Mouse (Mus musculus) CH12.LX (cell line): Measurements from ENCODE around the gene Lbhd1. TPM values are rescaled to one million over a fixed set of nuclear protein-coding genes. Genes with fewer than 3 reads are reported as not detected.

ENCODE experiments used
- DNase-seq: peaks from one replicate; pipeline ENCODE4 v3.0.0-alpha.2; 2013; ENCODE audit errors: extremely low read depth
- H3K27ac ChIP-seq: 2 replicates; pipeline ENCODE4 v1.5.1; 2012; ENCODE audit warnings: low read depth, mild to moderate bottlenecking, control low read depth, moderate library complexity; ENCODE audit not compliant: insufficient read depth
- H3K27me3 ChIP-seq: replicated peaks from 2 replicates; pipeline ENCODE3; 2012; ENCODE audit warnings: inconsistent platforms
- H3K36me3 ChIP-seq, 2 experiments: replicated peaks in 1 of 2; 2 replicates each; pipeline versions ENCODE3 to v1.6.1; 2012; ENCODE audit warnings: inconsistent platforms in 1 of 2, low read length in 1 of 2, mild to moderate bottlenecking in 1 of 2, mixed read lengths in 1 of 2, moderate library complexity in 1 of 2; ENCODE audit not compliant: control insufficient read depth in 1 of 2, insufficient read depth in 1 of 2
- H3K4me1 ChIP-seq, 2 experiments: 2 replicates each; pipeline ENCODE4 v1.6.1; 2012; ENCODE audit warnings: inconsistent platforms in 1 of 2, moderate library complexity in 1 of 2; ENCODE audit not compliant: insufficient read depth in 2 of 2, control insufficient read depth in 1 of 2
- H3K4me2 ChIP-seq: 2 replicates; pipeline ENCODE4 v1.6.1; 2012; ENCODE audit warnings: low read depth, mild to moderate bottlenecking, control low read depth; ENCODE audit not compliant: poor library complexity, insufficient read depth, severe bottlenecking
- H3K4me3 ChIP-seq, 3 experiments: fragments of 150-350 bp in 1 of 3; sonication (generic) in 1 of 3; replicated peaks in 1 of 3; 2 replicates each; pipeline versions ENCODE3 to v1.5.1; 2011 to 2012; ENCODE audit warnings: low read depth in 2 of 3, low read length in 2 of 3, mild to moderate bottlenecking in 2 of 3, moderate library complexity in 2 of 3, control low read depth in 1 of 3, improper control_type of control experiment in 1 of 3, inconsistent platforms in 1 of 3, mixed read lengths in 1 of 3; ENCODE audit not compliant: poor library complexity in 1 of 3
- H3K79me2 ChIP-seq: replicated peaks from 2 replicates; pipeline ENCODE4 v1.6.1; 2012; ENCODE audit warnings: mild to moderate bottlenecking, moderate library complexity; ENCODE audit not compliant: control insufficient read depth, poor library complexity, insufficient read depth, severe bottlenecking; ENCODE audit errors: extremely low read depth
- H3K9ac ChIP-seq: 2 replicates; pipeline ENCODE4 v1.6.1; 2012; ENCODE audit warnings: low read depth, mild to moderate bottlenecking, control low read depth, moderate library complexity; ENCODE audit not compliant: insufficient read depth
- H3K9me3 ChIP-seq: replicated peaks from 2 replicates; pipeline ENCODE3; 2012; ENCODE audit warnings: low read length, inconsistent platforms, mixed read lengths
- BHLHE40 ChIP-seq: IDR thresholded peaks from 2 replicates; pipeline ENCODE4 v1.6.1; 2011; ENCODE audit warnings: mild to moderate bottlenecking, low read depth, low read length, improper control_type of control experiment
- CHD1 ChIP-seq: IDR thresholded peaks from 2 replicates; pipeline ENCODE4 v1.6.1; 2012; ENCODE audit warnings: low read depth, low read length, improper control_type of control experiment, inconsistent platforms
- CHD2 ChIP-seq: IDR thresholded peaks from 2 replicates; pipeline ENCODE4 v1.6.1; 2011; ENCODE audit warnings: low read length, improper control_type of control experiment
- E2F4 ChIP-seq: IDR thresholded peaks from 2 replicates; pipeline ENCODE4 v1.6.1; 2011; ENCODE audit warnings: low read depth, low read length, improper control_type of control experiment; ENCODE audit not compliant: insufficient replicate concordance
- GABPA ChIP-seq: IDR thresholded peaks from 2 replicates; pipeline ENCODE4 v1.6.1; 2012; ENCODE audit warnings: low read depth, low read length, improper control_type of control experiment, inconsistent platforms; ENCODE audit not compliant: insufficient replicate concordance
- IRF4 ChIP-seq: IDR thresholded peaks from 2 replicates; pipeline ENCODE4 v1.6.1; 2014; ENCODE audit warnings: low read depth, mild to moderate bottlenecking, inconsistent platforms, low read length, improper control_type of control experiment
- JUND ChIP-seq: conservative IDR thresholded peaks from 2 replicates; pipeline ENCODE4 v1.6.1; 2011; ENCODE audit warnings: low read depth, low read length, improper control_type of control experiment
- KAT2A ChIP-seq: IDR thresholded peaks from 2 replicates; pipeline ENCODE4 v1.6.1; 2012; ENCODE audit warnings: low read length, improper control_type of control experiment, inconsistent platforms; ENCODE audit not compliant: insufficient replicate concordance
- MEF2A ChIP-seq: IDR thresholded peaks from 2 replicates; pipeline ENCODE4 v1.6.1; 2014; ENCODE audit warnings: low read depth, mild to moderate bottlenecking, inconsistent platforms, low read length, improper control_type of control experiment, borderline replicate concordance
- MXI1 ChIP-seq: IDR thresholded peaks from 2 replicates; pipeline ENCODE4 v1.6.1; 2011; ENCODE audit warnings: mild to moderate bottlenecking, low read depth, low read length, improper control_type of control experiment
- MYC ChIP-seq: IDR thresholded peaks from 2 replicates; pipeline ENCODE4 v1.6.1; 2011; ENCODE audit warnings: low read depth, mild to moderate bottlenecking, improper control_type of control experiment, low read length
- NELFE ChIP-seq: IDR thresholded peaks from 2 replicates; pipeline ENCODE4 v1.6.1; 2011; ENCODE audit warnings: low read depth, low read length, improper control_type of control experiment
- POLR2A ChIP-seq: IDR thresholded peaks from 2 replicates; pipeline ENCODE4 v1.6.1; 2011; ENCODE audit warnings: low read depth, mild to moderate bottlenecking, improper control_type of control experiment, low read length
- POLR2AphosphoS2 ChIP-seq: IDR thresholded peaks from 2 replicates; pipeline ENCODE4 v1.6.1; 2011; ENCODE audit warnings: low read depth, low read length, improper control_type of control experiment
- SMC3 ChIP-seq: IDR thresholded peaks from 2 replicates; pipeline ENCODE4 v1.6.1; 2011; ENCODE audit warnings: low read depth, low read length, improper control_type of control experiment
- TBP ChIP-seq: conservative IDR thresholded peaks from 2 replicates; pipeline ENCODE4 v1.6.1; 2011; ENCODE audit warnings: low read depth, low read length, improper control_type of control experiment
- USF2 ChIP-seq: conservative IDR thresholded peaks from 2 replicates; pipeline ENCODE4 v1.6.1; 2011; ENCODE audit warnings: low read depth, low read length, improper control_type of control experiment
- ZMIZ1 ChIP-seq: IDR thresholded peaks from 2 replicates; pipeline ENCODE4 v1.6.1; 2012; ENCODE audit warnings: low read depth, mild to moderate bottlenecking, inconsistent platforms, low read length, improper control_type of control experiment
- dilution Hi-C: fragments of 300-500 bp; cut with MboI; formaldehyde crosslinking; loops from 2 replicates; pipeline ENCODE4 v1.14.3; 2020; ENCODE audit warnings: low sequenced_read_pairs; ENCODE audit not compliant: extremely low pct_unique_long_range_greater_than_20kb, extremely low pct_ligation_motif_present
- in situ Hi-C: fragments of 300-500 bp; cut with MboI; formaldehyde crosslinking; loops from 3 replicates; pipeline ENCODE4 v1.14.3; 2019; ENCODE audit warnings: low sequenced_read_pairs, low pct_ligation_motif_present, low pct_unique_long_range_greater_than_20kb, mixed read lengths
- polyA plus RNA-seq: library from polyadenylated mRNA; unstranded; fragments of >175 nt; gene quantifications from 2 replicates; pipeline ENCODE4 v1.2.1, GENCODE M21; 2012; ENCODE audit warnings: low read depth; ENCODE audit not compliant: insufficient read length
- total RNA-seq, 2 experiments: library from RNA; depleted of rRNA; stranded (reverse); fragments of 300-350 nt in 1 of 2; fragments of >200 nt in 1 of 2; gene quantifications; 2 replicates each; pipeline ENCODE4 v1.2.3; 2012 to 2014

Gene Lbhd1
- total and polyA plus RNA-seq, 3 experiments, result 7.5 to 50.4 (median 15.6) TPM

GRCm38 (mm10) chr19:8839908-8840791, 43.4 kb upstream of the Lbhd1 start (continued):
- no peak for TF ChIP-seq E2F4
- peak; percentile 78 for TF ChIP-seq POLR2A
- TF ChIP-seq BHLHE40, result peak; percentile 43
- peak; percentile 61 for TF ChIP-seq USF2
- peak; percentile 45; the same call in 1 of the 2 replicates for TF ChIP-seq MYC
- no peak for TF ChIP-seq IRF4
- TF ChIP-seq CHD2, result no peak
- peak; percentile 69 for TF ChIP-seq TBP
- TF ChIP-seq NELFE, result peak; percentile 59
- TF ChIP-seq GABPA, result no peak

- peaks cover 16 to 50% of the 10 kb centered on the region in 2 experiments for H3K36me3 ChIP-seq
- H3K9ac ChIP-seq, result peak overlapping the region; percentile 75
- peaks cover 20% of the 10 kb centered on the region for H3K79me2 ChIP-seq
- dilution Hi-C loops (no loop called here), in situ Hi-C loops (loop anchor here (25.0 kb wide), 1 partner anchor 1021 kb away; no protein-coding TSS in a partner anchor)
- no peaks in the 10 kb centered on the region for H3K9me3 ChIP-seq
- H3K27ac ChIP-seq, result no peak overlapping the region
- H3K4me3 ChIP-seq, result peak overlapping the region; percentile 54 to 81 (median 65)
- H3K4me1 ChIP-seq, result peaks cover 11 to 38% of the 10 kb centered on the region in 2 experiments
- no peak for DNase-seq
- no peak for TF ChIP-seq MXI1
- no peak for TF ChIP-seq GABPA
- no peak for TF ChIP-seq POLR2AphosphoS2
- TF ChIP-seq JUND, result no peak
- no peak for TF ChIP-seq ZMIZ1
- no peak for TF ChIP-seq CHD1
- no peak for TF ChIP-seq MEF2A
- no peak for TF ChIP-seq KAT2A
- TF ChIP-seq SMC3, result no peak
- no peaks in the 10 kb centered on the region for H3K27me3 ChIP-seq
- peak overlapping the region; percentile 96 for H3K4me2 ChIP-seq
Observed at GRCm38 (mm10) chr19:8841012-8841411, 42.5 kb upstream of the Lbhd1 start.
